Mouse (Mus musculus): ENCODE measurements at regions not wholly inside any gene's neighbourhood (a gene's known extent, or its start where the extent isn't known, plus 50 kb on each side); places are given as distances from the start of the nearest gene placed in this dataset.

DNA sequence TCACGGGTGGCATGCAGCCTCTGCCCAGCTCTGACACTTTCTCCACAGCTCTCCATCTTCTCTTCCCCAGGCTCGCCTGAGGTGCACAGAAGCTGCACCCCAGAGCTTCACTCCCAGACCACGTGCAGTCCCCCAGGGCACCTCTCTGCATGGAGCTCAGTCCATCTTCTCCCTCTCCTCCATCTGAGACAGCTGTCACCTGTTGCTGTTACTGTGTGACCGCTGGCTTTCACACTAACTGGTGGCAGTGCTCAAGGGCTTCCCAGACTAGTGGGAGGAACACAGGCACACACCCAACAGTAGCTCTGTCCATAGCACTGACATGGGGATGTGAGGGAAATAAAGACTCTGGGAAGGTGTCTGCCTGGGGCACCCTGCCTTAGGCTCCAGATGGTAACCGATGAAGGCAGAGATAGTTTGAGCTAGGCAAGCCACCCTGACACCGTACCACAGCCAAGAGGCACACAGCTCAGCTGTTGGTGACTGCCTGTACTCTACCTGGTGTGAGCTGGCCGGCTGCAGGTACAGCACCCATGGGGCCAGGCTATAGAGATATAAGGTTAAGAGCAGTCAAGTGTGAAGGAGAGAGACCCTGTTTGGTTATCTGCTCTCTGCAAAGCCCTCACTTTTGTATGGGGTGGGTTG lies 94.9 kb downstream of the 1810010D01Rik start:
- Histone ChIP-seq H3K36me3 (ENCODE audit: control insufficient read depth in 1 of 2, insufficient read depth in 2 of 2, low read length in 2 of 2) (no peaks in the 10 kb centered on the region), H3K27ac (ENCODE audit: control insufficient read depth, low read depth, low read length) (no peak overlapping the region), H3K4me3 (ENCODE audit: control insufficient read depth in 1 of 2, insufficient read depth in 1 of 2, low read depth in 2 of 2, low read length in 2 of 2) (no peak overlapping the region), H3K27me3 (ENCODE audit: control insufficient read depth in 1 of 2, insufficient read depth in 2 of 2, low read length in 2 of 2) (no peaks in the 10 kb centered on the region), H3K9me3 (replicated peaks; ENCODE audit: insufficient read depth, low read length) (no peaks in the 10 kb centered on the region), H3K79me2 (ENCODE audit: control insufficient read depth, insufficient read depth, low read length, poor library complexity) (no peaks in the 10 kb centered on the region), H3K4me1 (ENCODE audit: control insufficient read depth in 1 of 2, insufficient read depth in 2 of 2, low read length in 2 of 2) (no peaks in the 10 kb centered on the region), H3K9ac (ENCODE audit: control insufficient read depth, low read depth, low read length, poor library complexity, severe bottlenecking) (no peak overlapping the region)
- no peak for DNase-seq (ENCODE audit: low read depth, low spot score)
- TF ChIP-seq E2F4 (IDR thresholded peaks at IDR 0.05; ENCODE audit: borderline replicate concordance, low read depth, low read length) (no peak), CTCF (IDR thresholded peaks at IDR 0.05 in 2 of 3, conservative IDR thresholded peaks at IDR 0.05 in 1 of 3; ENCODE audit: control insufficient read depth in 1 of 3, insufficient read depth in 1 of 3, low read depth in 2 of 3, low read length in 3 of 3, poor library complexity in 1 of 3, severe bottlenecking in 1 of 3) (no peak), ETS1 (IDR thresholded peaks at IDR 0.05; ENCODE audit: low read depth, low read length) (no peak), ELF1 (IDR thresholded peaks at IDR 0.05; ENCODE audit: low read depth, low read length) (no peak), EP300 (IDR thresholded peaks at IDR 0.05; ENCODE audit: low read depth in 1 of 2, low read length in 2 of 2) (no peak), MXI1 (IDR thresholded peaks at IDR 0.05; ENCODE audit: low read depth, low read length) (no peak), UBTF (IDR thresholded peaks at IDR 0.05; ENCODE audit: borderline replicate concordance, insufficient read depth, low read depth, low read length) (no peak), POLR2AphosphoS5 (IDR thresholded peaks at IDR 0.05; ENCODE audit: borderline replicate concordance, low read depth, low read length) (no peak), MAX (IDR thresholded peaks at IDR 0.05; ENCODE audit: low read length) (no peak)

DNA sequence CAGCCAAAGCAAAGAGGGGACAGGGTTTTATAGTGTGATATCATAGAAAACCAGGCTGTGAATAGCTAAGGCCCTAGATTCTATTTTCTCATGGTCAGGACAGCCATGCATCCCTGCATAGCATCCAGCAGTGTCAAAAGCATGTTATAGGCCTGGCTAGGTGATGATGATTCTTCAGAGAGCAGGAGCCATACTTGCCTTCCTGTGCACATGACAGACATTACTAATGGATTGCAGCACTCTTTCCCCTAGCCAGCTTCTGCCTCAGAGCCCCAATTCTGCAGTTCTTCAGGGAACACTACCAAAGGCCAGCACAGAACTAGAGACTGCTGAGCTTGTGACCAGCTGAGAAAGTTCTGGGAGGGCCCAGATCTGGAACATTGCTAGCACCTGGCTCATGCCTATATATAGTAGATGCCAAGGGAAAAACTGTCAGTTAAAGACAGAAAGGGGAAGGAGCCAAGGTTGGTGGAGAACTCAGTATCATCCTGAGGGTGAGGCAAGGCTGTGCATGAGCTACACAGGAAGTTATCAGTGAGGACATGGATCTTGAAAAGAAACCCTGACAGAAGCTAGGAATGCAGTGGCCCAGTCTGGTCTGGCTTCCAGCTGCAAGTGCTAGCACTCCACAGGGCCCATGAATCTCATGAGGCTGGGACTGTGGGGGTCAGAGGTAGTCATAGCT lies 95.6 kb downstream of the 1810010D01Rik start:
- H3K4me3 ChIP-seq (ENCODE audit: control insufficient read depth in 1 of 2, insufficient read depth in 1 of 2, low read depth in 2 of 2, low read length in 2 of 2), result no peak overlapping the region

More for the DNA sequence above, 95.6 kb downstream of the 1810010D01Rik start:
- no peak overlapping the region for H3K9ac ChIP-seq (ENCODE audit: control insufficient read depth, low read depth, low read length, poor library complexity, severe bottlenecking)
- H3K27ac ChIP-seq (ENCODE audit: control insufficient read depth, low read depth, low read length), result no peak overlapping the region
- H3K4me1 ChIP-seq (ENCODE audit: control insufficient read depth in 1 of 2, insufficient read depth in 2 of 2, low read length in 2 of 2), result no peaks in the 10 kb centered on the region
- no peak for DNase-seq (ENCODE audit: low read depth, low spot score)
- no peaks in the 10 kb centered on the region for H3K36me3 ChIP-seq (ENCODE audit: control insufficient read depth in 1 of 2, insufficient read depth in 2 of 2, low read length in 2 of 2)
- H3K27me3 ChIP-seq (ENCODE audit: control insufficient read depth in 1 of 2, insufficient read depth in 2 of 2, low read length in 2 of 2), result no peaks in the 10 kb centered on the region
- no peaks in the 10 kb centered on the region for H3K79me2 ChIP-seq (ENCODE audit: control insufficient read depth, insufficient read depth, low read length, poor library complexity)
- H3K9me3 ChIP-seq (replicated peaks; ENCODE audit: insufficient read depth, low read length), result no peaks in the 10 kb centered on the region
- TF ChIP-seq USF1 (IDR thresholded peaks at IDR 0.05; ENCODE audit: low read depth, low read length) (no peak), MXI1 (IDR thresholded peaks at IDR 0.05; ENCODE audit: low read depth, low read length) (no peak), ZKSCAN1 (IDR thresholded peaks at IDR 0.05; ENCODE audit: low read depth, low read length) (no peak), NRF1 (IDR thresholded peaks at IDR 0.05; ENCODE audit: insufficient read depth, low read depth, low read length, poor library complexity, severe bottlenecking) (no peak), POLR2A (IDR thresholded peaks at IDR 0.05; ENCODE audit: control insufficient read depth in 1 of 2, insufficient read depth in 1 of 2, low read depth in 1 of 2, low read length in 2 of 2, poor library complexity in 1 of 2) (no peak), RAD21 (IDR thresholded peaks at IDR 0.05; ENCODE audit: low read depth, low read length) (no peak), ZNF384 (IDR thresholded peaks at IDR 0.05; ENCODE audit: low read depth, low read length) (no peak), MYB (IDR thresholded peaks at IDR 0.05; ENCODE audit: low read depth, low read length) (no peak), TAL1 (IDR thresholded peaks at IDR 0.05; ENCODE audit: low read length) (no peak), CTCF (IDR thresholded peaks at IDR 0.05 in 2 of 3, conservative IDR thresholded peaks at IDR 0.05 in 1 of 3; ENCODE audit: control insufficient read depth in 1 of 3, insufficient read depth in 1 of 3, low read depth in 2 of 3, low read length in 3 of 3, poor library complexity in 1 of 3, severe bottlenecking in 1 of 3) (no peak), CHD1 (IDR thresholded peaks at IDR 0.05; ENCODE audit: low read depth, low read length) (no peak), E2F4 (IDR thresholded peaks at IDR 0.05; ENCODE audit: borderline replicate concordance, low read depth, low read length) (no peak)
